Mouse (Mus musculus) CH12.LX (cell line): ENCODE measurements around the gene Tcf25. TPM values are rescaled to one million over a fixed set of nuclear protein-coding genes. Genes with fewer than 3 reads are reported as not detected.

Experiments
- DNase-seq: peaks from one replicate; pipeline ENCODE4 v3.0.0-alpha.2; 2013; ENCODE audit errors: extremely low read depth
- H3K27ac ChIP-seq: 2 replicates; pipeline ENCODE4 v1.5.1; 2012; ENCODE audit warnings: low read depth, mild to moderate bottlenecking, control low read depth, moderate library complexity; ENCODE audit not compliant: insufficient read depth
- H3K27me3 ChIP-seq: replicated peaks from 2 replicates; pipeline ENCODE3; 2012; ENCODE audit warnings: inconsistent platforms
- H3K36me3 ChIP-seq, 2 experiments: replicated peaks in 1 of 2; 2 replicates each; pipeline versions ENCODE3 to v1.6.1; 2012; ENCODE audit warnings: inconsistent platforms in 1 of 2, low read length in 1 of 2, mild to moderate bottlenecking in 1 of 2, mixed read lengths in 1 of 2, moderate library complexity in 1 of 2; ENCODE audit not compliant: control insufficient read depth in 1 of 2, insufficient read depth in 1 of 2
- H3K4me1 ChIP-seq, 2 experiments: 2 replicates each; pipeline ENCODE4 v1.6.1; 2012; ENCODE audit warnings: inconsistent platforms in 1 of 2, moderate library complexity in 1 of 2; ENCODE audit not compliant: insufficient read depth in 2 of 2, control insufficient read depth in 1 of 2
- H3K4me2 ChIP-seq: 2 replicates; pipeline ENCODE4 v1.6.1; 2012; ENCODE audit warnings: low read depth, mild to moderate bottlenecking, control low read depth; ENCODE audit not compliant: poor library complexity, insufficient read depth, severe bottlenecking
- H3K4me3 ChIP-seq, 3 experiments: fragments of 150-350 bp in 1 of 3; sonication (generic) in 1 of 3; replicated peaks in 1 of 3; 2 replicates each; pipeline versions ENCODE3 to v1.5.1; 2011 to 2012; ENCODE audit warnings: low read depth in 2 of 3, low read length in 2 of 3, mild to moderate bottlenecking in 2 of 3, moderate library complexity in 2 of 3, control low read depth in 1 of 3, improper control_type of control experiment in 1 of 3, inconsistent platforms in 1 of 3, mixed read lengths in 1 of 3; ENCODE audit not compliant: poor library complexity in 1 of 3
- H3K79me2 ChIP-seq: replicated peaks from 2 replicates; pipeline ENCODE4 v1.6.1; 2012; ENCODE audit warnings: mild to moderate bottlenecking, moderate library complexity; ENCODE audit not compliant: control insufficient read depth, poor library complexity, insufficient read depth, severe bottlenecking; ENCODE audit errors: extremely low read depth
- H3K9ac ChIP-seq: 2 replicates; pipeline ENCODE4 v1.6.1; 2012; ENCODE audit warnings: low read depth, mild to moderate bottlenecking, control low read depth, moderate library complexity; ENCODE audit not compliant: insufficient read depth
- H3K9me3 ChIP-seq: replicated peaks from 2 replicates; pipeline ENCODE3; 2012; ENCODE audit warnings: low read length, inconsistent platforms, mixed read lengths
- BHLHE40 ChIP-seq: IDR thresholded peaks from 2 replicates; pipeline ENCODE4 v1.6.1; 2011; ENCODE audit warnings: mild to moderate bottlenecking, low read depth, low read length, improper control_type of control experiment
- CHD2 ChIP-seq: IDR thresholded peaks from 2 replicates; pipeline ENCODE4 v1.6.1; 2011; ENCODE audit warnings: low read length, improper control_type of control experiment
- CTCF ChIP-seq, 2 experiments: IDR thresholded peaks in 1 of 2; conservative IDR thresholded peaks in 1 of 2; 2 replicates each; pipeline ENCODE4 v1.5.1; 2011 to 2012; ENCODE audit warnings: low read depth in 2 of 2, low read length in 2 of 2, improper control_type of control experiment in 1 of 2, inconsistent platforms in 1 of 2, mild to moderate bottlenecking in 1 of 2, moderate library complexity in 1 of 2
- E2F4 ChIP-seq: IDR thresholded peaks from 2 replicates; pipeline ENCODE4 v1.6.1; 2011; ENCODE audit warnings: low read depth, low read length, improper control_type of control experiment; ENCODE audit not compliant: insufficient replicate concordance
- EP300 ChIP-seq: IDR thresholded peaks from 2 replicates; pipeline ENCODE4 v1.6.1; 2011; ENCODE audit warnings: low read length, improper control_type of control experiment
- ETS1 ChIP-seq: conservative IDR thresholded peaks from 2 replicates; pipeline ENCODE4 v1.6.1; 2012; ENCODE audit warnings: low read depth, mild to moderate bottlenecking, inconsistent platforms, low read length, improper control_type of control experiment, moderate library complexity
- GABPA ChIP-seq: IDR thresholded peaks from 2 replicates; pipeline ENCODE4 v1.6.1; 2012; ENCODE audit warnings: low read depth, low read length, improper control_type of control experiment, inconsistent platforms; ENCODE audit not compliant: insufficient replicate concordance
- HCFC1 ChIP-seq: IDR thresholded peaks from 2 replicates; pipeline ENCODE4 v1.6.1; 2012; ENCODE audit warnings: low read depth, mild to moderate bottlenecking, inconsistent platforms, low read length, improper control_type of control experiment
- IRF4 ChIP-seq: IDR thresholded peaks from 2 replicates; pipeline ENCODE4 v1.6.1; 2014; ENCODE audit warnings: low read depth, mild to moderate bottlenecking, inconsistent platforms, low read length, improper control_type of control experiment
- JUN ChIP-seq: IDR thresholded peaks from 2 replicates; pipeline ENCODE4 v1.6.1; 2011; ENCODE audit warnings: low read depth, mild to moderate bottlenecking, low read length, improper control_type of control experiment, moderate library complexity; ENCODE audit not compliant: insufficient read depth
- JUND ChIP-seq: conservative IDR thresholded peaks from 2 replicates; pipeline ENCODE4 v1.6.1; 2011; ENCODE audit warnings: low read depth, low read length, improper control_type of control experiment
- KAT2A ChIP-seq: IDR thresholded peaks from 2 replicates; pipeline ENCODE4 v1.6.1; 2012; ENCODE audit warnings: low read length, improper control_type of control experiment, inconsistent platforms; ENCODE audit not compliant: insufficient replicate concordance
- MAX ChIP-seq: IDR thresholded peaks from 2 replicates; pipeline ENCODE4 v1.6.1; 2011; ENCODE audit warnings: low read length, improper control_type of control experiment
- MAZ ChIP-seq: IDR thresholded peaks from 2 replicates; pipeline ENCODE4 v1.6.1; 2012; ENCODE audit warnings: low read depth, mild to moderate bottlenecking, inconsistent platforms, low read length, improper control_type of control experiment, moderate library complexity
- MYC ChIP-seq: IDR thresholded peaks from 2 replicates; pipeline ENCODE4 v1.6.1; 2011; ENCODE audit warnings: low read depth, mild to moderate bottlenecking, improper control_type of control experiment, low read length
- NELFE ChIP-seq: IDR thresholded peaks from 2 replicates; pipeline ENCODE4 v1.6.1; 2011; ENCODE audit warnings: low read depth, low read length, improper control_type of control experiment
- PAX5 ChIP-seq: IDR thresholded peaks from 2 replicates; pipeline ENCODE4 v1.6.1; 2012; ENCODE audit warnings: low read length, inconsistent platforms, mixed read lengths
- POLR2A ChIP-seq: IDR thresholded peaks from 2 replicates; pipeline ENCODE4 v1.6.1; 2011; ENCODE audit warnings: low read depth, mild to moderate bottlenecking, improper control_type of control experiment, low read length
- RAD21 ChIP-seq: IDR thresholded peaks from 2 replicates; pipeline ENCODE4 v1.6.1; 2011; ENCODE audit warnings: low read depth, mild to moderate bottlenecking, low read length, improper control_type of control experiment, moderate library complexity
- RCOR1 ChIP-seq: conservative IDR thresholded peaks from 2 replicates; pipeline ENCODE4 v1.6.1; 2012; ENCODE audit warnings: low read depth, mild to moderate bottlenecking, inconsistent platforms, low read length, improper control_type of control experiment
- SIN3A ChIP-seq: IDR thresholded peaks from 2 replicates; pipeline ENCODE4 v1.6.1; 2012; ENCODE audit warnings: low read length, improper control_type of control experiment, inconsistent platforms
- SMC3 ChIP-seq: IDR thresholded peaks from 2 replicates; pipeline ENCODE4 v1.6.1; 2011; ENCODE audit warnings: low read depth, low read length, improper control_type of control experiment
- TBP ChIP-seq: conservative IDR thresholded peaks from 2 replicates; pipeline ENCODE4 v1.6.1; 2011; ENCODE audit warnings: low read depth, low read length, improper control_type of control experiment
- TCF12 ChIP-seq: IDR thresholded peaks from 2 replicates; pipeline ENCODE4 v1.6.1; 2014; ENCODE audit warnings: low read depth, mild to moderate bottlenecking, inconsistent platforms, low read length, improper control_type of control experiment
- USF1 ChIP-seq: IDR thresholded peaks from 2 replicates; pipeline ENCODE4 v1.6.1; 2014; ENCODE audit warnings: low read depth, mild to moderate bottlenecking, inconsistent platforms, low read length, improper control_type of control experiment
- USF2 ChIP-seq: conservative IDR thresholded peaks from 2 replicates; pipeline ENCODE4 v1.6.1; 2011; ENCODE audit warnings: low read depth, low read length, improper control_type of control experiment
- ZC3H11A ChIP-seq: IDR thresholded peaks from 2 replicates; pipeline ENCODE4 v1.6.1; 2012; ENCODE audit warnings: low read depth, mild to moderate bottlenecking, inconsistent platforms, low read length, improper control_type of control experiment
- ZKSCAN1 ChIP-seq: IDR thresholded peaks from 2 replicates; pipeline ENCODE4 v1.6.1; 2012; ENCODE audit warnings: low read depth, inconsistent platforms, low read length, improper control_type of control experiment, borderline replicate concordance
- ZMIZ1 ChIP-seq: IDR thresholded peaks from 2 replicates; pipeline ENCODE4 v1.6.1; 2012; ENCODE audit warnings: low read depth, mild to moderate bottlenecking, inconsistent platforms, low read length, improper control_type of control experiment
- ZNF384 ChIP-seq: IDR thresholded peaks from 2 replicates; pipeline ENCODE4 v1.6.1; 2012; ENCODE audit warnings: low read depth, low read length, improper control_type of control experiment, inconsistent platforms
- dilution Hi-C: fragments of 300-500 bp; cut with MboI; formaldehyde crosslinking; loops from 2 replicates; pipeline ENCODE4 v1.14.3; 2020; ENCODE audit warnings: low sequenced_read_pairs; ENCODE audit not compliant: extremely low pct_unique_long_range_greater_than_20kb, extremely low pct_ligation_motif_present
- in situ Hi-C: fragments of 300-500 bp; cut with MboI; formaldehyde crosslinking; loops from 3 replicates; pipeline ENCODE4 v1.14.3; 2019; ENCODE audit warnings: low sequenced_read_pairs, low pct_ligation_motif_present, low pct_unique_long_range_greater_than_20kb, mixed read lengths
- polyA plus RNA-seq: library from polyadenylated mRNA; unstranded; fragments of >175 nt; gene quantifications from 2 replicates; pipeline ENCODE4 v1.2.1, GENCODE M21; 2012; ENCODE audit warnings: low read depth; ENCODE audit not compliant: insufficient read length
- total RNA-seq, 2 experiments: library from RNA; depleted of rRNA; stranded (reverse); fragments of 300-350 nt in 1 of 2; fragments of >200 nt in 1 of 2; gene quantifications; 2 replicates each; pipeline ENCODE4 v1.2.3; 2012 to 2014

Tcf25 gene
- total and polyA plus RNA-seq, 3 experiments = 168 to 393 (median 207) TPM

GRCm38 (mm10) chr8:123361082-123361739, 12.3 kb upstream of the Tcf25 start:
- DNase-seq = peak; percentile 74
- in situ Hi-C loops = loop anchor here (5.0 kb wide), 1 partner anchor 34 kb away; no protein-coding TSS in a partner anchor
- dilution Hi-C loops = no loop called here

GRCm38 (mm10) chr8:123374239-123374578, 656 bp downstream of the Tcf25 start:
- Histone ChIP-seq H3K27me3 (no peaks in the 10 kb centered on the region), H3K4me2 (peak overlapping the region; percentile 72), H3K4me3 (peak overlapping the region; percentile 86 to 95 (median 94)), H3K27ac (peak overlapping the region; percentile 83), H3K9ac (peak overlapping the region; percentile 97), H3K9me3 (no peaks in the 10 kb centered on the region), H3K4me1 (peaks cover 7 to 30% of the 10 kb centered on the region in 2 experiments; a peak in 3 of 4 replicates), H3K79me2 (peaks cover 33% of the 10 kb centered on the region), H3K36me3 (peaks cover 16 to 29% of the 10 kb centered on the region in 2 experiments)
- in situ Hi-C loops = no loop called here
- dilution Hi-C loops = no loop called here
- peak; percentile 91 for DNase-seq
- peak; percentile 32; the same call in 1 of the 2 replicates for TF ChIP-seq GABPA
- TF ChIP-seq E2F4 = no peak
- TF ChIP-seq RAD21 = no peak
- TF ChIP-seq ETS1 = no peak; the same call in 1 of the 2 replicates
- no peak for TF ChIP-seq JUN
- TF ChIP-seq KAT2A = 0 out of 2 replicates have a peak, but pooled peaks have one; percentile 31
- no peak for TF ChIP-seq EP300
- no peak for TF ChIP-seq ZKSCAN1
- TF ChIP-seq IRF4 = no peak
- TF ChIP-seq POLR2A = no peak
- TF ChIP-seq PAX5 = no peak
- TF ChIP-seq SIN3A = no peak; the same call in none of the 2 replicates
- peak; percentile 19; the same call in 1 of the 2 replicates for TF ChIP-seq MAZ
- TF ChIP-seq NELFE = no peak
- peak; percentile 76 for TF ChIP-seq CHD2
- no peak for TF ChIP-seq ZC3H11A
- no peak for TF ChIP-seq ZMIZ1
- no peak for TF ChIP-seq JUND
- no peak for TF ChIP-seq MAX
- no peak; the same call in 1 of the 2 replicates for TF ChIP-seq HCFC1
- TF ChIP-seq RCOR1 = no peak
- TF ChIP-seq TBP = no peak
- TF ChIP-seq TCF12 = no peak
- TF ChIP-seq USF1 = no peak
- no peak for TF ChIP-seq USF2
- no peak for TF ChIP-seq MYC
- TF ChIP-seq CTCF (conservative IDR thresholded peaks at IDR 0.05 in 1 of 2, IDR thresholded peaks at IDR 0.05 in 1 of 2; ENCODE audit: low read depth in 2 of 2, low read length in 2 of 2) = no peak

More at GRCm38 (mm10) chr8:123361082-123361739, 12.3 kb upstream of the Tcf25 start:
- no peaks in the 10 kb centered on the region for H3K27me3 ChIP-seq
- H3K79me2 ChIP-seq = no peaks in the 10 kb centered on the region
- no peak for TF ChIP-seq JUN
- peak; percentile 34; the same call in 1 of the 2 replicates for TF ChIP-seq MAX
- peak; percentile 87 for TF ChIP-seq RAD21
- no peak for TF ChIP-seq ZC3H11A
- peak; percentile 81; the same call in 1 of the 2 replicates for TF ChIP-seq MYC
- TF ChIP-seq ZNF384 = peak; percentile 83
- TF ChIP-seq CHD2 = no peak
- TF ChIP-seq BHLHE40 = no peak
- no peak for TF ChIP-seq TCF12
- peak; percentile 91 to 94 for TF ChIP-seq CTCF (conservative IDR thresholded peaks at IDR 0.05 in 1 of 2, IDR thresholded peaks at IDR 0.05 in 1 of 2; ENCODE audit: low read depth in 2 of 2, low read length in 2 of 2)
- TF ChIP-seq USF1 = no peak
- no peak for TF ChIP-seq MAZ
- TF ChIP-seq SMC3 = peak; percentile 83
- peaks cover 0 to 6% of the 10 kb centered on the region in 2 experiments; a peak in 1 of 4 replicates for H3K4me1 ChIP-seq
- H3K36me3 ChIP-seq = peaks cover 0 to 17% of the 10 kb centered on the region in 2 experiments
- H3K9ac ChIP-seq = no peak overlapping the region
- no peak overlapping the region for H3K4me3 ChIP-seq
- H3K4me2 ChIP-seq = no peak overlapping the region
- no peaks in the 10 kb centered on the region for H3K9me3 ChIP-seq
- H3K27ac ChIP-seq = no peak overlapping the region
